Mouse (Mus musculus): Measurements from ENCODE around the gene Cryz. TPM values are rescaled to one million over a fixed set of nuclear protein-coding genes. Genes with fewer than 3 reads are reported as not detected.
A peak's percentile ranks its signal among the peaks of the same experiment; 100 is the strongest.

Cryz gene
- polyA plus RNA-seq, 1 experiment from 2014 or later = 13.7 TPM

DNA sequence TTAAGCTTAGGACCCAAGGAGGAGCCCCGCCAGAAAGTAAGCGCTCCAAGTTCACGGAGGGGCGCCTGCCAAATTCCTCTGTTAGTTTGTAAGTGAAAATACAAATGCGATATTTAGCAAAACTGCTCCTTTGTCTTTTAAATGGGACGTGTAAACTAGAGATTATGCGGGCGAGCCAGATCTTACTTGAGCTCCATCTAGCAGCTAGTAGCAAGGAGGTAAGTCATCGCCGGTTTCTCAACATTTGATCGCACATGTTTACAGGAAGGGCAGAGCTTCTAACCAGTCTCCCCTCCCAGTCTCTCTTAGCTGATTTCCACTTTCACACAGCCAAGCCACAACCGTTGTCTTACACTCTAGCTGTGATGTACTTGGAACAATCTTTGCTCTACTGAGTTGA lies 25.7 kb upstream of the Cryz start:
- WGBS = 4% methylated on average over 12 of the region's 12 CpGs
- peak overlapping the region; percentile 28 for H3K9ac ChIP-seq (ENCODE audit: low read depth, low read length)
- peaks cover 8% of the 10 kb centered on the region for H3K27me3 ChIP-seq (replicated peaks; ENCODE audit: control insufficient read depth, insufficient read depth, low read length)
- DNase-seq (ENCODE audit: low spot score) = peak; percentile 81
- H3K36me3 ChIP-seq (ENCODE audit: control insufficient read depth, insufficient read depth, low read length) = no peaks in the 10 kb centered on the region
- peak overlapping the region; percentile 21 for H3K4me3 ChIP-seq (ENCODE audit: low read depth, low read length)
- peak overlapping the region; percentile 53 for H3K4me2 ChIP-seq (ENCODE audit: low read depth, low read length)
- no peak for ATAC-seq (ENCODE audit: low read depth)
- no peaks in the 10 kb centered on the region for H3K9me3 ChIP-seq (ENCODE audit: control insufficient read depth, low read length)
- peaks cover 16% of the 10 kb centered on the region; the same call in 1 of the 2 replicates for H3K4me1 ChIP-seq (ENCODE audit: control insufficient read depth, insufficient read depth, low read length)
- H3K27ac ChIP-seq (replicated peaks; ENCODE audit: low read depth, low read length) = peak overlapping the region; percentile 73

DNA sequence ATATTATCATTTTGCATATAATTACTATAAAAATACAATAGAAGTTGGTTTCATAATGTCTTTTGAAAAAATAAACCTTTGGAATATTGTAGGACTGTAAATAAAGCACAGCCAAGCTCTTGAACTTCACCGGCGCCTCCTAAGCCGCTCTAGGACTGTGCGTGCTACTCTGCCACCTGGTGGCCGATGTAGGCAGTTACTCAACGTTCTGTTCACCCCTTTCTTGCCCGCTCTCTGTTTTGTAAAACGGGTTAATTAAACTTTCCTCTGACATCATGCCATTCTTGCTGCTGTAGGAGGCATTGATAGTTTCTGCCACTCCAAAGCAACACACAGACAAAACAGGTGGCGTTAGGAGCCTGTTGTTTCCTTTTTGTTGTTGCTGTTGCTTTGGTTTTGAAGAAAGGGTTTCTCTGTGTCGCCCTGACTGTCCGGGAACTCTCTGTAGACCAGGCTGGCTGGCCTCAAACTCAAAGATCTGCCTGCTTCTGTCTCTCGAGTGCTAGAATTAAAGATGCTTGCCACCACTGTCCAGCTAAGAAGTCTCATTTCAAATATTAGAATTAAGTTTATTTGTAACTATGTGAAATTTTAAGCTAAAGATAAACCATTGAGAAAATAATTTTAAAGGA lies 24.1 kb upstream of the Cryz start:
- no peak overlapping the region for H3K27ac ChIP-seq (replicated peaks; ENCODE audit: low read depth, low read length)
- peak overlapping the region; percentile 48; the same call in 1 of the 2 replicates for H3K9ac ChIP-seq (ENCODE audit: low read depth, low read length)
- H3K4me1 ChIP-seq (ENCODE audit: control insufficient read depth, insufficient read depth, low read length) = peaks cover 12% of the 10 kb centered on the region; the same call in 1 of the 2 replicates
- ATAC-seq (ENCODE audit: low read depth) = peak; percentile 72
- no peak overlapping the region for H3K4me3 ChIP-seq (ENCODE audit: low read depth, low read length)
- peak; percentile 91 for DNase-seq (ENCODE audit: low spot score)
- no peaks in the 10 kb centered on the region for H3K36me3 ChIP-seq (ENCODE audit: control insufficient read depth, insufficient read depth, low read length)
- no peaks in the 10 kb centered on the region for H3K9me3 ChIP-seq (ENCODE audit: control insufficient read depth, low read length)
- WGBS = 10% methylated on average over 12 of the region's 12 CpGs
- 0 out of 2 replicates have a peak overlapping the region, but pooled peaks have one; percentile 13 for H3K4me2 ChIP-seq (ENCODE audit: low read depth, low read length)
- peaks cover 8% of the 10 kb centered on the region for H3K27me3 ChIP-seq (replicated peaks; ENCODE audit: control insufficient read depth, insufficient read depth, low read length)

DNA sequence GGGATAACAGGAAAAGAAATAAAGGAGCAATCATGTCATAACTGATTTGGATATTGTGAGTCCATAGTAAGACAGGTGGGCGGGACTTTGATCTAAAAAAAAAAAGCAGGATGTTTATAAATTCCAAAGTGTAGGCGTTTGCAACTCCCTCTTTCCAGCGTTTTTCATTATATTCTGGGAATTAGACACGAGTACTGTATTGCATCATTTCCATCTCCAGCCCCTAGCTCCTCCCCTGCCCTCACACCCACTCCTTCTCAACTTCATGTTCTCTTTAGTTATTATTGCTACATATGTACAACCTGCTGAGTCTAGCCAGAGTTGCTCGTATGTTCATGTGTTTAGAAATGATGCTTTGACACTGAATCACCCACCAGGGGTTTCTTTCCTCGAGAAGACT lies 22.8 kb upstream of the Cryz start:
- H3K9ac ChIP-seq (ENCODE audit: low read depth, low read length) = no peak overlapping the region
- H3K4me2 ChIP-seq (ENCODE audit: low read depth, low read length) = no peak overlapping the region
- no peaks in the 10 kb centered on the region for H3K9me3 ChIP-seq (ENCODE audit: control insufficient read depth, low read length)
- peaks cover 8% of the 10 kb centered on the region for H3K27me3 ChIP-seq (replicated peaks; ENCODE audit: control insufficient read depth, insufficient read depth, low read length)
- 62% methylated on average over 6 of the region's 6 CpGs for WGBS
- H3K36me3 ChIP-seq (ENCODE audit: control insufficient read depth, insufficient read depth, low read length) = peaks cover 2% of the 10 kb centered on the region; the same call in 1 of the 2 replicates
- DNase-seq (ENCODE audit: low spot score) (no peak), ATAC-seq (ENCODE audit: low read depth) (no peak)
- no peak overlapping the region for H3K27ac ChIP-seq (replicated peaks; ENCODE audit: low read depth, low read length)
- no peak overlapping the region for H3K4me3 ChIP-seq (ENCODE audit: low read depth, low read length)
- peaks cover 12% of the 10 kb centered on the region; the same call in 1 of the 2 replicates for H3K4me1 ChIP-seq (ENCODE audit: control insufficient read depth, insufficient read depth, low read length)

DNA sequence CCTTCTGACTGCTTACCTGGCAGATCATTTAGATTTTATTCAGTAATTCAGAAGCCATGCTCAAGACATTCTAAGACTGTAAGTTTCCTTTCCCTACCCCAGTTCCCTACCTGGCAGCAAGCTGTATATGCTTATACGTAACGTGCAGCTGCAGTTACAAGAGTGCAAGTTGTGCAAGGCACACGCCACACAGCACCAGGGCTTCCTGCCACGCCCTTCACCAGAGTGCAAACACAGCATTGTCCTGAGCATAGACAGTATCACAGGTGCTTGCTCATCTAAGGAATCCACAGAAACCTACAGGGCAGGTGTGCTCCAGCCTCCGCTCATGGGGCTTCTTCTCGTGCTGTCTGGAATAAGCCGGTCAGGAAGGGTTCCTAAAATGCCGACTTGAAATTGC lies 18.6 kb upstream of the Cryz start:
- DNase-seq (ENCODE audit: low spot score) = no peak
- no peak overlapping the region for H3K9ac ChIP-seq (ENCODE audit: low read depth, low read length)
- ATAC-seq (ENCODE audit: low read depth) = no peak
- WGBS = 90% methylated on average over 7 of the region's 8 CpGs
- no peak overlapping the region for H3K27ac ChIP-seq (replicated peaks; ENCODE audit: low read depth, low read length)
- no peaks in the 10 kb centered on the region for H3K27me3 ChIP-seq (replicated peaks; ENCODE audit: control insufficient read depth, insufficient read depth, low read length)
- peaks cover 15% of the 10 kb centered on the region for H3K36me3 ChIP-seq (ENCODE audit: control insufficient read depth, insufficient read depth, low read length)
- no peaks in the 10 kb centered on the region for H3K9me3 ChIP-seq (ENCODE audit: control insufficient read depth, low read length)
- no peak overlapping the region for H3K4me3 ChIP-seq (ENCODE audit: low read depth, low read length)
- no peak overlapping the region for H3K4me2 ChIP-seq (ENCODE audit: low read depth, low read length)
- no peaks in the 10 kb centered on the region for H3K4me1 ChIP-seq (ENCODE audit: control insufficient read depth, insufficient read depth, low read length)

DNA sequence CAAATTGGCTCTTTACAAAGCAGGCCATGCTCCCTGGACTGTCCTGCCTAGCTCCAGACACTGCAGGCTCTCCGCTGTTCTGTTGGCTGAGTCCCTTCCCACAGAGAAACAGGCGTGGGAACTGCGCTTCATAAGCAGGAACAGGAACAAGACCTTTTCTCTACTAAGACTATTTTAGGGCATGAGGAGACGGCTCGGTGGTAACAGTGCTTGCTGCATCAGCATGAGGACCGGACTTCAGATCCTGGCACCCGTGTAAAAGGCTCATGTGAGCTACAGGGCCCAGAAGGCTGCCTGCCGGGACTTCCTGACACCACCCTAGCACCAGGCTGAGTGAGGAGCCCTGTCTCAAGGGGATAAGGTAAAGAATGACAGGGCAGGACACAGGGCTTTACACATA lies 12.2 kb upstream of the Cryz start:
- no peak for DNase-seq (ENCODE audit: low spot score)
- no peaks in the 10 kb centered on the region for H3K4me1 ChIP-seq (ENCODE audit: control insufficient read depth, insufficient read depth, low read length)
- peaks cover 24% of the 10 kb centered on the region for H3K36me3 ChIP-seq (ENCODE audit: control insufficient read depth, insufficient read depth, low read length)
- H3K4me3 ChIP-seq (ENCODE audit: low read depth, low read length) = no peak overlapping the region
- ATAC-seq (ENCODE audit: low read depth) = no peak
- H3K9ac ChIP-seq (ENCODE audit: low read depth, low read length) = no peak overlapping the region
- WGBS = 73% methylated on average over 8 of the region's 8 CpGs
- no peak overlapping the region for H3K27ac ChIP-seq (replicated peaks; ENCODE audit: low read depth, low read length)
- no peaks in the 10 kb centered on the region for H3K9me3 ChIP-seq (ENCODE audit: control insufficient read depth, low read length)
- no peaks in the 10 kb centered on the region for H3K27me3 ChIP-seq (replicated peaks; ENCODE audit: control insufficient read depth, insufficient read depth, low read length)
- H3K4me2 ChIP-seq (ENCODE audit: low read depth, low read length) = no peak overlapping the region

DNA sequence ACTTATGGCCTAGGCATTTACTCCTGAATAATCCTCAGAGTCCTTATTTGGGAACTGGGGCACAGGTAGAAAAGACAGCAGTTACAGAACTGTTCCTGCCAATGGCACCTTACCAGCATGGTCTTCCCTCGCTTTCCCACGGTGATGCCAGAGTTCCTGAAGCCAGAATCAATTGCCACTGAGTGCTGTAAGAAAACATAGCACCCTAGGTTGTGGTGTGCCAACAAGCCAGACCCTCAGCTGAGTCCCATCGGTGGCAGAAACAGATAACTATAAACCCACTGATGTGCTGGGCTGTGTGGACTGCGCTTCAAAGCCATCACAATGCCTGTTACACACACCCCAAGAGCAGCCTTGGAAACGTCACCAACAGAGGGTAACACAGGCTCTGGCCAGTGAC lies 5.5 kb upstream of the Cryz start:
- WGBS = 88% methylated on average over 5 of the region's 5 CpGs
- H3K36me3 ChIP-seq (ENCODE audit: control insufficient read depth, insufficient read depth, low read length) = peaks cover 52% of the 10 kb centered on the region
- H3K27me3 ChIP-seq (replicated peaks; ENCODE audit: control insufficient read depth, insufficient read depth, low read length) = no peaks in the 10 kb centered on the region
- no peak for ATAC-seq (ENCODE audit: low read depth)
- no peaks in the 10 kb centered on the region for H3K9me3 ChIP-seq (ENCODE audit: control insufficient read depth, low read length)
- H3K27ac ChIP-seq (replicated peaks; ENCODE audit: low read depth, low read length) = no peak overlapping the region
- H3K9ac ChIP-seq (ENCODE audit: low read depth, low read length) = no peak overlapping the region
- no peak for DNase-seq (ENCODE audit: low spot score)
- H3K4me2 ChIP-seq (ENCODE audit: low read depth, low read length) = no peak overlapping the region
- H3K4me1 ChIP-seq (ENCODE audit: control insufficient read depth, insufficient read depth, low read length) = no peaks in the 10 kb centered on the region
- no peak overlapping the region for H3K4me3 ChIP-seq (ENCODE audit: low read depth, low read length)

DNA sequence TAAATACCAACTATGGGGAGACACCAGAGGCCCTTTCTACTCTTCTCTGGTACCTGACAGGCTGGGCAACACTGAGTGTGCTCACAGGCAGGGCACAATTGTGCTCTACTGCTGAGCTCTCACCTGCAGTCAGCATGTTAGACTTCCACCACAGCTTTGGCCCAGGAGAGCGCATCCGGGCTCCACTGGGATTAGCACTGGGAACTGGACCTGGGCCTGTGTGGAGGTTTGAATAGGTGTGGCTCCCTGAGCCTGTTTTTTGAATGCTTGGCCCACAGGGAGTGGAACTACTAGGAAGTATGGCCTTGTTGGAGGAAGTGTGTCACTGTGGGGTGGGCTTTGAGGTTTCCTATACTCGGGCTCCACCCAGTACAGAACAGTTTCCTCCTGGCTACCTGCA lies 4.9 kb upstream of the Cryz start:
- 93% methylated on average over 3 of the region's 3 CpGs for WGBS
- no peaks in the 10 kb centered on the region for H3K27me3 ChIP-seq (replicated peaks; ENCODE audit: control insufficient read depth, insufficient read depth, low read length)
- no peaks in the 10 kb centered on the region for H3K9me3 ChIP-seq (ENCODE audit: control insufficient read depth, low read length)
- ATAC-seq (ENCODE audit: low read depth) = no peak
- no peak overlapping the region for H3K27ac ChIP-seq (replicated peaks; ENCODE audit: low read depth, low read length)
- no peak for DNase-seq (ENCODE audit: low spot score)
- no peak overlapping the region for H3K9ac ChIP-seq (ENCODE audit: low read depth, low read length)
- H3K4me2 ChIP-seq (ENCODE audit: low read depth, low read length) = no peak overlapping the region
- H3K36me3 ChIP-seq (ENCODE audit: control insufficient read depth, insufficient read depth, low read length) = peaks cover 52% of the 10 kb centered on the region
- no peak overlapping the region for H3K4me3 ChIP-seq (ENCODE audit: low read depth, low read length)
- H3K4me1 ChIP-seq (ENCODE audit: control insufficient read depth, insufficient read depth, low read length) = peaks cover 3% of the 10 kb centered on the region; the same call in 1 of the 2 replicates

DNA sequence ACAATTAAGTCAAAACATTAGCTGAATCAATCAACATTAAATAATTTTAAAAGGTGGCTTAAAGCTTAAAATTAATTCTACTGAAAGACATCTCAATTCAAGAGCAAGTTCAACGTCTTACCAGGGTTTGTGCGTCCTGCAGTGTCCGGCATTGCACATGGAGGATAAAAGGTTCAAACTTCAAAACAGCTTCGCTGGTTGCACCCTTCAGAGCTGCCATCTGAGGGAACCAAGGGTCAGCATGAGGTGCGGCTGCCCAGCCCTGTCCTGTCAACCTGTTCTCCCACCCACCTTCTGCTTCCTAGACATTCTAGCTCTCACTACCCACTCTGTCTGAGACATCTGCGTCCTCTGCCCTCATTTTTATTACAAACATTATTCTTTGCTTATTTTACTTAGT lies 2.9 kb upstream of the Cryz start:
- Histone ChIP-seq H3K36me3 (ENCODE audit: control insufficient read depth, insufficient read depth, low read length) (peaks cover 43% of the 10 kb centered on the region), H3K27ac (replicated peaks; ENCODE audit: low read depth, low read length) (no peak overlapping the region), H3K9me3 (ENCODE audit: control insufficient read depth, low read length) (no peaks in the 10 kb centered on the region), H3K4me2 (ENCODE audit: low read depth, low read length) (no peak overlapping the region), H3K4me3 (ENCODE audit: low read depth, low read length) (no peak overlapping the region), H3K27me3 (replicated peaks; ENCODE audit: control insufficient read depth, insufficient read depth, low read length) (no peaks in the 10 kb centered on the region), H3K9ac (ENCODE audit: low read depth, low read length) (no peak overlapping the region), H3K4me1 (ENCODE audit: control insufficient read depth, insufficient read depth, low read length) (peaks cover 7% of the 10 kb centered on the region)
- ATAC-seq (ENCODE audit: low read depth) (no peak), DNase-seq (ENCODE audit: low spot score) (no peak)
- WGBS = 90% methylated on average over 6 of the region's 6 CpGs

DNA sequence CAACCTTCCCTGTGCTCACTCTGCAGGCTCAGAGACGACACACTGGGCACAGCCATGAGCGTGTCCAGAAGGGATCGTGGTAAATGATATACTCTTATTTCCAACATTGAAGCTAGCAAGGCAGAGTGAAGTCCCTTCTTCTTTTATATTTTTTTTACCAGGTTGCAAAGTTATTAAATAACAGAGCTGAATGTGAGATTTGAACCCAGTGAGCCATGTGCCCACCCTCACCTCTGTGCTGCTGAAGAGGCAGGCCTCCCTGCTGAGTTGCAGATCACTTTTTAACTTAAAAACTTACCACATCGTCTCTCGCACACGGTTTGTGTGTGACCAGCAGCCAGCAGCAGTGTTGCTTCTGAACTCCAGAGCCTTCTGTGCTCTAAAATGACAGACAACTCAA lies 2.4 kb upstream of the Cryz start:
- H3K4me2 ChIP-seq (ENCODE audit: low read depth, low read length) = no peak overlapping the region
- H3K4me1 ChIP-seq (ENCODE audit: control insufficient read depth, insufficient read depth, low read length) = peaks cover 7% of the 10 kb centered on the region
- H3K27ac ChIP-seq (replicated peaks; ENCODE audit: low read depth, low read length) = no peak overlapping the region
- WGBS = 94% methylated on average over 6 of the region's 6 CpGs
- H3K4me3 ChIP-seq (ENCODE audit: low read depth, low read length) = no peak overlapping the region
- ATAC-seq (ENCODE audit: low read depth) (no peak), DNase-seq (ENCODE audit: low spot score) (no peak)
- no peaks in the 10 kb centered on the region for H3K27me3 ChIP-seq (replicated peaks; ENCODE audit: control insufficient read depth, insufficient read depth, low read length)
- H3K9ac ChIP-seq (ENCODE audit: low read depth, low read length) = no peak overlapping the region
- H3K9me3 ChIP-seq (ENCODE audit: control insufficient read depth, low read length) = no peaks in the 10 kb centered on the region
- peaks cover 43% of the 10 kb centered on the region for H3K36me3 ChIP-seq (ENCODE audit: control insufficient read depth, insufficient read depth, low read length)
